In the genomic region with DNA sequence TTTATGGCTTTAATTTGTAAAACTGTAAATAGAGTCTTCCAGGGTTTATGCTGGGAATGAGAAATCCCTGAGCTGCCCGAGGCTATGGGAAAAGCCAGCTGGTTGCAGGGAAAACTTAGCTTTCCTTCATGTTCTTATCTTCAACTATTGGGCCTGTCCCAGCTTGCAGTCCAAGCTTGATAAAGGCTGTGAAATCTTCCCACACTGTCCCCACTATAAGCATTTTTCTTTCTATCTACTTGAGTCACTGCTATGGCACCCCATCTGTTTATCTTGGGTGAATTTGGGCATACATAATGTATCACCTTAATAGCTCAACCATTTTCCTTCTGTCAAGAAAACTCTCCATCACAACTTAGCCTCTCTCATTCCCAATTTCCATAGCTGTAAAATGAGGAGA, we compare ENCODE assay signal across 20 mouse cellular contexts. TPM values are rescaled to one million over a fixed set of nuclear protein-coding genes. Genes with fewer than 3 reads are reported as not detected.
"Had no signal": no experiment of that assay in that cellular context is flagged by ENCODE, and none has a peak within 500 bp of the region (broad histone marks: within the 10 kb centered on the region; RNA-seq: fewer than 3 reads in every experiment).

No protein-coding gene starts in this region.

- H3K36me3 ChIP-seq: limb, embryonic 13.5 days; liver, embryonic 15.5 days; midbrain, embryonic 13.5 days; stomach, embryonic 15.5 days had no signal

- H3K27ac ChIP-seq: layer of hippocampus, adult 2 months; limb, embryonic 13.5 days; liver, embryonic 15.5 days; macrophage; midbrain, embryonic 13.5 days; stomach, embryonic 15.5 days had no signal

- H3K4me3 ChIP-seq: layer of hippocampus, adult 2 months; limb, embryonic 13.5 days; liver, embryonic 15.5 days; midbrain, embryonic 13.5 days; stomach, embryonic 15.5 days had no signal

- H3K9ac ChIP-seq: limb, embryonic 13.5 days; liver, embryonic 15.5 days; lung, embryonic 14.5 days; midbrain, embryonic 13.5 days; stomach, embryonic 15.5 days had no signal

- H3K9me3 ChIP-seq: limb, embryonic 13.5 days; liver, embryonic 15.5 days; midbrain, embryonic 13.5 days; stomach, embryonic 15.5 days had no signal

- H3K4me2 ChIP-seq: limb, embryonic 13.5 days; liver, embryonic 15.5 days; lung, embryonic 14.5 days; midbrain, embryonic 13.5 days; stomach, embryonic 15.5 days had no signal

- H3K27me3 ChIP-seq: limb, embryonic 13.5 days; liver, embryonic 15.5 days; midbrain, embryonic 13.5 days; stomach, embryonic 15.5 days had no signal

- DNase-seq: kidney, adult 18-20 months; kidney, postnatal 10 days; kidney, postnatal 4 days; left cerebral cortex, postnatal 4 days; lung, embryonic 14.5 days; lung, postnatal 14 days; right cerebral cortex, postnatal 14 days; thymus, adult 2 months; thymus, postnatal 25 days had no signal

- ATAC-seq: midbrain, embryonic 13.5 days had no signal

- H3K4me1 ChIP-seq: limb, embryonic 13.5 days; liver, embryonic 15.5 days; midbrain, embryonic 13.5 days; stomach, embryonic 15.5 days had no signal

RNA-seq across cellular contexts. Expression of gene Clca3a2, which starts 1.3 kb away (rescaled TPM):
- total RNA-seq: layer of hippocampus, adult 2 months had no signal
- polyA plus RNA-seq: kidney, embryonic 14.5 days; liver, embryonic 15.5 days; lung, embryonic 14.5 days; macrophage; midbrain, embryonic 13.5 days; neural tube, embryonic 14.5 days had no signal

RNA-seq across cellular contexts. Expression of gene Clca3b, which starts 28.5 kb away (rescaled TPM):
- total RNA-seq: layer of hippocampus, adult 2 months; layer of hippocampus, postnatal 10 days; left cerebral cortex, postnatal 4 days; midbrain, postnatal 0 days had no signal
- polyA plus RNA-seq: limb, embryonic 13.5 days; liver, embryonic 15.5 days; lung, embryonic 14.5 days; macrophage; midbrain, embryonic 13.5 days; midbrain, postnatal 0 days; neural tube, embryonic 14.5 days; spleen, adult 2 months had no signal

RNA-seq across cellular contexts. Expression of gene Clca3a1, which starts 59.9 kb away (rescaled TPM):
- polyA plus RNA-seq: macrophage had no signal
